Mouse (Mus musculus) 416B (cell line): ENCODE measurements at regions not wholly inside any gene's neighbourhood (a gene's known extent, or its start where the extent isn't known, plus 50 kb on each side); places are given as distances from the start of the nearest gene placed in this dataset.

Experiments used
- DNase-seq: peaks from one replicate; pipeline ENCODE4 v3.0.0; 2011; ENCODE audit warnings: low read depth

GRCm38 (mm10) chr2:61347451-61347850, 230.9 kb upstream of the Tank start:
- DNase-seq, result no peak

GRCm38 (mm10) chr2:61346012-61346760, 232.2 kb upstream of the Tank start:
- no peak for DNase-seq

GRCm38 (mm10) chr2:61345311-61345710, 233.1 kb upstream of the Tank start:
- DNase-seq, result no peak

- DNase-seq, result peak; percentile 29
Measured at GRCm38 (mm10) chr2:61344556-61345131, 233.7 kb upstream of the Tank start.

GRCm38 (mm10) chr2:61341254-61341653, 237.1 kb upstream of the Tank start:
- no peak for DNase-seq

GRCm38 (mm10) chr2:61319226-61319625, 259.2 kb upstream of the Tank start:
- DNase-seq, result no peak

GRCm38 (mm10) chr2:61310405-61310804, 268.0 kb upstream of the Tank start:
- DNase-seq, result no peak

- peak; percentile 85 for DNase-seq
Measured at GRCm38 (mm10) chr2:61309219-61309618, 269.2 kb upstream of the Tank start.

- DNase-seq, result peak; percentile 32
Measured at GRCm38 (mm10) chr2:61297135-61297534, 281.2 kb upstream of the Tank start.

GRCm38 (mm10) chr2:61296606-61297005, 281.8 kb upstream of the Tank start:
- DNase-seq, result peak; percentile 11

- DNase-seq, result peak; percentile 89
Measured at GRCm38 (mm10) chr2:61295261-61295964, 283.0 kb upstream of the Tank start.

- DNase-seq, result no peak
Measured at GRCm38 (mm10) chr2:61288246-61288645, 290.1 kb upstream of the Tank start.

GRCm38 (mm10) chr2:61284706-61285105, 293.7 kb upstream of the Tank start:
- no peak for DNase-seq

- DNase-seq, result no peak
Measured at GRCm38 (mm10) chr2:61283829-61284601, 294.4 kb upstream of the Tank start.

- DNase-seq, result no peak
Measured at GRCm38 (mm10) chr2:61272721-61273120, 305.7 kb upstream of the Tank start.

GRCm38 (mm10) chr2:61267706-61268105, 304.7 kb upstream of the Rbms1 start:
- no peak for DNase-seq

- DNase-seq, result no peak
Measured at GRCm38 (mm10) chr2:61250068-61250800, 287.2 kb upstream of the Rbms1 start.

GRCm38 (mm10) chr2:61247956-61248355, 285.0 kb upstream of the Rbms1 start:
- no peak for DNase-seq

GRCm38 (mm10) chr2:61247336-61247735, 284.3 kb upstream of the Rbms1 start:
- no peak for DNase-seq

GRCm38 (mm10) chr2:61246691-61247258, 283.8 kb upstream of the Rbms1 start:
- no peak for DNase-seq

- no peak for DNase-seq
Measured at GRCm38 (mm10) chr2:61245526-61245925, 282.5 kb upstream of the Rbms1 start.
